ENCODE assay signal across 22 mouse cellular contexts in genomic region chr6:33972801-33973200, GRCm38 (mm10). TPM values are rescaled to one million over a fixed set of nuclear protein-coding genes. Genes with fewer than 3 reads are reported as not detected.
"Had no signal": no experiment of that assay in that cellular context is flagged by ENCODE, and none has a peak within 500 bp of the region (broad histone marks: within the 10 kb centered on the region; RNA-seq: fewer than 3 reads in every experiment).

No protein-coding gene starts in this region.

- H3K27me3 ChIP-seq: liver, embryonic 15.5 days; lung, embryonic 15.5 days; midbrain, embryonic 13.5 days; midbrain, embryonic 15.5 days; neural tube, embryonic 13.5 days; neural tube, embryonic 15.5 days; stomach, embryonic 15.5 days had no signal

- ATAC-seq: liver, postnatal 0 days; lung, postnatal 0 days; midbrain, embryonic 13.5 days; midbrain, embryonic 15.5 days had no signal

- H3K4me3 ChIP-seq: liver, embryonic 15.5 days; lung, embryonic 15.5 days; midbrain, embryonic 10.5 days; midbrain, embryonic 13.5 days; midbrain, embryonic 15.5 days; myocyte; neural tube, embryonic 13.5 days; neural tube, embryonic 15.5 days; stomach, embryonic 15.5 days had no signal

- DNase-seq: liver, postnatal 0 days; lung, adult 2 months; lung, postnatal 14 days; lung, postnatal 36 days; retina, postnatal 1 day; right cerebral cortex, adult 18-20 months; thymus, adult 2 months; thymus, postnatal 25 days; thymus, postnatal 4 days had no signal

- H3K9ac ChIP-seq: liver, embryonic 15.5 days; liver, postnatal 0 days; lung, embryonic 15.5 days; midbrain, embryonic 13.5 days; midbrain, embryonic 15.5 days; neural tube, embryonic 13.5 days; neural tube, embryonic 15.5 days; stomach, embryonic 15.5 days had no signal

- H3K9me3 ChIP-seq: liver, embryonic 15.5 days; lung, embryonic 15.5 days; midbrain, embryonic 10.5 days; midbrain, embryonic 13.5 days; midbrain, embryonic 15.5 days; neural tube, embryonic 13.5 days; neural tube, embryonic 15.5 days; stomach, embryonic 15.5 days had no signal

- H3K4me1 ChIP-seq: liver, embryonic 15.5 days; lung, embryonic 15.5 days; stomach, embryonic 15.5 days had no signal

- H3K4me2 ChIP-seq: liver, embryonic 15.5 days; lung, embryonic 15.5 days; midbrain, embryonic 13.5 days; midbrain, embryonic 15.5 days; neural tube, embryonic 13.5 days; neural tube, embryonic 15.5 days; stomach, embryonic 15.5 days had no signal

- H3K36me3 ChIP-seq: liver, embryonic 15.5 days; lung, embryonic 15.5 days; midbrain, embryonic 10.5 days; midbrain, embryonic 13.5 days; midbrain, embryonic 15.5 days; neural tube, embryonic 15.5 days; stomach, embryonic 15.5 days had no signal

- H3K27ac ChIP-seq: liver, embryonic 15.5 days; lung, embryonic 15.5 days; macrophage; midbrain, embryonic 10.5 days; midbrain, embryonic 13.5 days; midbrain, embryonic 15.5 days; neural tube, embryonic 13.5 days; neural tube, embryonic 15.5 days; stomach, embryonic 15.5 days; stomach, postnatal 0 days had no signal

RNA-seq across cellular contexts. Expression of gene Lrguk, which starts 56.4 kb away (rescaled TPM):
- total RNA-seq: megakaryocyte, adult 5-6 weeks had no signal
